Mouse (Mus musculus): Measurements from ENCODE around the gene Zc3h18.

DNA sequence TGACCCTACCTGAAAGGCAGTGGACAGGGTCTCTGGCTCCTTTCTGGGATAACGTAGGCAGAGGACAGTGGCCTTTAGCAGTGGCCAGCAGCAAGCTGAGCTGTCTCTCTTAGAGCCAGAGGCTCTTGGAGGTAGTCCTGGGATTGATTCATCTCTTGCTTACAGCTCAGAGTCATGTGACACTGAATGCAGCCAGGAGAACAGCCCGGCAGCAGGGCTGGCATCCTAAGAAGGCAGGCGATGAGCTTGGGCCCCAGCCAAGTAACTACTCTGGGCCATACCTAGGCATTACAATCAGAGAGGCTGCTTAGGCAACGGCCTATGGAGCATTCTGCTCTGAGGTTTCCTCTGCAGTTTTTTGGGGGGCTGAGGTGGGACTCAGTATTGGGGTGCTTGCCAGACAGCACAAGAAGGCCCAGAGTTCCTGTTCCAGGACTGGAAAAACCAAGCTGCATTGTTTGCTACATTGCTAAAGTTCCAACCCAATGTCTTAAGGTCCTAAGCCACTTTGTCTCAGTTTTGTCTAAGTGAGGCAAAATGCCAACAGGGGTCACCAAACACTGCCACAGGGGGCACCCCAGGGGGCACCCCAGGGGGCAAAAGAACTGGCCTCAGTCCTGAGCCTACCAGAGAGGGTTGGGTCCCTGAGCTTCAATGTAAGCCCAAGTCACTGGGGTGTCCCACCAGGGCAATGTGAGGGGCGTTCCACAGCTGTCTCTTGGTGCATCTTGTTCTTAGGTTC, 28.4 kb upstream of the Zc3h18 start:
- no peak for TF ChIP-seq POLR2A (IDR thresholded peaks at IDR 0.05; ENCODE audit: low read depth, low read length)
- no peak for TF ChIP-seq CTCF (IDR thresholded peaks at IDR 0.05; ENCODE audit: borderline replicate concordance, insufficient read depth, low read length)
